Mouse (Mus musculus) left cerebral cortex, adult 18-20 months (tissue): ENCODE measurements around the gene Trpv1. TPM values are rescaled to one million over a fixed set of nuclear protein-coding genes. Genes with fewer than 3 reads are reported as not detected.

ENCODE experiments used
- DNase-seq, 2 experiments: peaks; one replicate each; pipeline ENCODE4 v3.0.0; 2021 to 2022; ENCODE audit warnings: low spot score in 2 of 2, mixed read lengths in 1 of 2
- total RNA-seq, 2 experiments: library from RNA; stranded (reverse); gene quantifications; 2 replicates each; pipeline ENCODE4 v1.2.3; 2021

Gene Trpv1
- total RNA-seq, 2 experiments from 2014 or later: 0.21 TPM; not detected in 1

DNA sequence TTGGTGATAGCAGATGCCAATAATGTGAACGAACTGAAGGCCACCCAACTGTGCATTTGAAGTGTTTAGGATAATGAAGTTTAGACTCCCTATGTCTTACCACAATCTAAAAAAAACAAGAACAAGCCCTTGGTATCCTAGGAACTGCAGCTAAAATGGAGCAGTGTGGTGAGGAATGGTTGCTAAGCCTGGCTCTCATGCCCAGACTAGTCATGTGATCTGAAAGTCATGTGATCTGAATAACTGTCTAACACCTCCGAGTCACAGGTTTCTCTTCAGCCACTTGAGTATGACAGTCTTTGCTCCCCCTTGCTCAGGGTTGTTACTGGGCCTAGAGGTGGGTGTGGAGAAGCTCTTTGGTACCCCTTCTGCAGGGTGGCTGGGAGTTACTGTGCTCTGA, 1.6 kb upstream of the Trpv1 start:
- no peak for DNase-seq

DNA sequence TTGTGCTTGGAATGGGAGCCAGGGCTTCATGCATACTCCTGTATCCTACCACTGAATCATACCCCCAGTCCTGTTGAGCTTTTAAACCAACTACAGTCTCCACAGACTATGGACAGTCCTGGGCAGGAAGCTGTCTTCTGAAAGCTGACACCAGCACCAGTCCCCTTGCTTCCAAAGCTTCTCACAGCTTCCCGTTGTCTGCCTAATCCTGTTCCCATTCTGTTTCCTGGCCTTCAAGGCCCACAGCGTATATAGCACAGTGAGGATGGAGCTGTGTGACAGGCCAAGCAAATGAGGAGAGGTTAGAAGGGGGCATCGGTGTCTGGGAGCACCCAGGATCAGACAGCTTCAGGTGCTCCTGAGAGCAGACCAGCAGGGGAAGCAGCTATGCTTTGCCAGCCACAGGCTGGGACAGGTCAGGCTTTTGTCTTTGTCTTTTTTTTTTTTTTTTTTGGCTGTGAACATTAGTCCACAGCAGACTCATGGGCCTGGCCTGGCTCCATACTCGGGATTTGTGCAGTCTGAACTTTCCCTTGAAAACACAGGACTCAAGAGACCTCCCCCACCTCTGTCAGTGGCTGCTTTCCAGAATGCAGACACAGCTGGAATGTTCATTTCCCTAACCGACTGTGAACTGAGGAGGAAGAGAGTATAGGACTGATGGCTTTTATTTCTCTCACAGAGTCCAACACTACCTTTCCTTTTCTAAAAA, 2.1 kb downstream of the Trpv1 start:
- no peak for DNase-seq

DNA sequence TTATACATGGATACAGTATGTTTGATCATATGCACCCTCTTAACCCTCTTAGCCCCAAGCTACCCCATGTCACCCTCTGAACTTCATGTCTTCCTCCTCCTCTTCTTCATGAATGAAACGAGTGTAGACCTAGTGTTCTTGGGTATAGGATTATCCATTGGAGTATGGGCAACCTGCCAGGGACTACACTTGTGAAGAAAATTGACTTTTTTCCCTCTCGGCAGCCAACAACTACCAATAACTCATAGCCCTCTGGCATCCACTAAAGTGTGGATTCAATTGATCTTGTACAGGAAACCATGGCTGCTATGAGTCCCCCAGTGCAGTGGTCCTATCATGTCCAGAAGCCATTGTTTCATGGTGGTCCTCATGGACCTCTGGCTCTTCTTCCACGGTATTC, 2.6 kb downstream of the Trpv1 start:
- no peak for DNase-seq

DNA sequence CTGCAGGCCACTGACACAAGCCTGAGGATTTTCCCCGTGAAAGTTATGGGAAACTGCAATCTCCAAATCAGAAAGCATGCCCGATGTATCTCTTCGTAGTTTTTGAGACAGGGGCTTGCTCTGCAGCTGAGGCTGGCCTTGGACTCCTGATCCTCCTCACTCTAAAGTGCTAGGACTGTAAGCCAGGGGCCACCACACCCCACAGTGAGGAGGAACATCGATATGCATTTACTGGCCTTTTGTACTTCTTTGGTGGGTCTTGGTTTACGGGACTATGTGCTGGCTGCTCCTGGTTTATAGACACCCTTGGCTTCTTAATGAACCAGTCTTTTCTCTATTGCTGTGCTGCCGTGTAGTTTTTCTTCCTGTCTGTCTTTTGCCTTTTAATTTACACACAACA, 8.1 kb downstream of the Trpv1 start:
- DNase-seq: no peak

GRCm38 (mm10) chr11:73242777-73243176, 8.7 kb downstream of the Trpv1 start:
- DNase-seq: no peak

GRCm38 (mm10) chr11:73257362-73257945, 23.4 kb downstream of the Trpv1 start:
- no peak for DNase-seq

- no peak for DNase-seq
Measured at GRCm38 (mm10) chr11:73258664-73259063, 24.6 kb downstream of the Trpv1 start.

DNA sequence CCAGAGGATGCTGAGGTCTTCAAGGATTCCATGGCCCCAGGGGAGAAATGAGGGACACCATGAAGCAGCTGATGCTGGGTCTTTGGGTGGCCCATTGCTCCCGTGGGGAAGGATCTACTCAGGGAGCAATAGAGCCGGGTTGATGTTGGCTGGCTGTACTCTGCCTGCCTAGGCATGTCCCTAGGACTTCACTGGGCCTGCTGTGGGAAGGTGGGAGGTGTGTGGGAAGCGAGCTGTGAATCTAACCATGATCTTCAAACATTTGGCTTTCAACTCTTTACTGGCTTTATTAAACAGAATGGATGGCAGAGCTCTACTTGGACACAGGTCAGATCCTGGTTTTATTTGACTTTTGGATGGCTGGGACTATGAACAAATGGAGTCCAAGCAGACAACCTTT, 26.4 kb downstream of the Trpv1 start:
- DNase-seq: no peak

DNA sequence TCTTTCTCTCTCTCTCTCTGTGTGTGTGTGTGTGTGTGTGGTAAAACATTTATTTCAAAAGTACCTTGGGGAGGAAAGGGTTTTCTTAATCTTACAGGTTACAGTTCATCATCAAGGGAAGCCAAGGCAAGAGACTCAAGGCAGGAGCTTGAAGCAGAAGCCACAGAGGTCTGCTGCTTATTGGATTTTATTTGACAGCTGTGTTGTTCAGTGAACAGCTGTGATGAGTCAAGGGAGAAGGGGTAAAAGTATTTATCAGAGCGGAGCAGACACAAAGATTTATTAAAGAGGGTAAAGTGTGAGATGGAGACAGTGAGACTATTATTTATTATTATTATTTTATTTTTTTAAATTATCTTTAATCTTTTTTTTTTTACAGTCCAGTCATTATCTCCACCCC, 27.3 kb downstream of the Trpv1 start:
- DNase-seq: no peak

DNA sequence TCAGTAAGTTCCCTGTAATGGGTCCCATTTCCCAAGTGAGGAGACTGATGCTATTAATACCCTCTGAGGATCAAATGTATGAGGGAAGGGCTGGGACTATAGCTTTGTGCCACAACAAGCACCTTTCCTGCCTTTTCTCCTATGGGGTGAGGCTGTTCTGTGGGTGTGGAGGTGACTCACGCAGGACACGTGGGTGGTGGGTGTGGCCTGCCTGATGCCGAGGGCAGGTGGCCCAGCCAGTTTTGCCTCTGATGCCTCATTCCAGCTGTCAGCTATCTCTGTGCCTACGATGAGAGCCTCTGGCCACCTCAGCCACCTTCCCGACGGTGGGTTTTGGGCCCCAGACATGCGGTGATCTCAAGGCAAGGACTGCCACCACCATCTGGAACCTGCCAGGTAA, 33.2 kb downstream of the Trpv1 start, which contains the start of gene Trpv3:
TSS of gene Trpv3 (plus strand) at position 122 of the 400 bp plus-strand sequence.
- DNase-seq: no peak

DNA sequence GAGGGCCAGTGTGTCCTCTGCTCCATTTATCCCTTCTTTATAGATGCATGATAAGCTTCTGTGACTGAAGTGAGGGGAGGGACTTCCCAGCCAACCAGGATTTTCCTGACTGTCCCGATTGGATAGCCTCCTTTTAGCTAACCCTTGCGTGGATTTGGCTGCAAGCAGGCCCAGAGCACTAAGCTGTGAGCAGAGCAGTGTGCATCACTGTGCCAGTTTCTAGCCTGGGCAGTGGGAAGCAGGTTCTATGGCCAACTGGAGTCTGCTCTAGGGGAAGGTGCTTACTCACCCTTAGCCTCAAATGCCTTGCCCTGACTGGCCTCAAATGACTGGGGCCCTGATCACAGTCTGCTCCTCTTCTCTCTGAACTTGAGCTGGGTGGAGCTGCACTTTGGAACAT, 40.7 kb downstream of the Trpv1 start:
- DNase-seq: no peak

DNA sequence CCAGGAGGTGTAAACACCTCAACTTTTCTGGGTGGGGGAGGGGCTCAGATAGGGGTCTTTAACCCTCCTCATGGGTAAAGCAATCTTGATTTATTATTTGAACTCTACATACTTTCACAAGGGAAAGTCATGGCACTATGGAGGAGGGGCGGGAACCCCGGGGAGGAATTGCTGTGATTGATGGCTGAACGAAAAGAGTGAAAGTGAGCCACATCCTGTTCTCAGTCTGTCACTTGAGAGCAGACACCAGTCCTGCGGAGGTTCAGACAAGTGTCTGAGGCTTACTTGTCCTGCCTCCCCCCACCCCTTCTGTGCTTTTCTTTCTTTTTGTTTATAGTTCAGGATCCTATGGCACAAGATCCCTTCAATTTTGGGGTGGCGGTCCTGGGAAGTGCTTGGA, 46.6 kb downstream of the Trpv1 start:
- DNase-seq: no peak

- peak; percentile 65 to 75 for DNase-seq
Measured at GRCm38 (mm10) chr11:73281528-73282027, 47.5 kb downstream of the Trpv1 start.

- DNase-seq: no peak
Measured at GRCm38 (mm10) chr11:73283369-73283768, 49.3 kb downstream of the Trpv1 start.

DNA sequence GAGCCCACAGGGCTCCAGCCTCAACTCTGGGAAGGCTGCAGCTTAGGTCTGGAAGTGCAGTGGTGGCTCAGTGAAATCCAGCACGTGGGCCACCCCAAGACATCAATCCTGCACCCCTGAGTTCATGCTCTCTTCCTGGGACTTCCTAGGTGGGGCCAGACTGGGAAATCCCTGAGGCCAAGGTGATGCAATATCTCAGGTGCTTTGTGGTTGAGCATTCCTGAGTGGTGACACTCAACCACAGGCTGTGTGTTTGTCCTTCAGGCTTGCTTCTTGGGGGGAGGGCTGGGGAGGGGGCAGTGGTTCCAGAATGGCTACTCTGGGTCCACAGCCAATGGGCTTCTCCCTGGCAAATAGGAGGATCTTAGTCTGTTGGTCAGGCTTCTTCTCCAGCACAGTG, 49.8 kb downstream of the Trpv1 start:
- DNase-seq: no peak

- DNase-seq: no peak
Measured at GRCm38 (mm10) chr11:73284351-73284750, 50.3 kb downstream of the Trpv1 start.

GRCm38 (mm10) chr11:73289621-73290020, 55.5 kb downstream of the Trpv1 start:
- DNase-seq: no peak

DNA sequence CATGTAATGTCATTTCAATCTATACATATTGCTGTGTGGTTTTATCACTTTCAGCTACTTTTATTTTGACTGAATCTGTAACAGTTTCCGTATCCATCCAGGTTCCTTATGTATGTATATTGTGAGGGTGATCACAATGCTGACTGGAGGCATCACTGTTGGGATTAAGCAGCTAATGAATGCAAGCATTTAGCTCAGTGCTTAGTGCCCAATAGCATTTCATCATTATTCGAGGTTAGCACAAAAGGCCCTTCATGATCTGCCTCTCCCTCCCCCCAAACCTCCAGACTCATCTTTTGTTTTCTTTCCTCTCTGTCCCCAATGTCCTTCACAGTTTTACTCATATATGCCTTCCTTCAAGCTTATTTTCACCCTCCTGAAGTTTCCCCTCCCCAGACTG, 69.0 kb downstream of the Trpv1 start:
- no peak for DNase-seq

Other genes with a start within 250 kb of the Trpv1 start
- under 1 TPM; 0.26 to 0.47 TPM for gene P2rx1, start 235.2 kb upstream of the Trpv1 start, total RNA-seq
- 100 to 1,000 TPM; 108 to 123 TPM for gene Camkk1, start 215.3 kb upstream of the Trpv1 start, total RNA-seq
- 1 to 10 TPM; 9.1 to 9.8 TPM for gene Ncbp3, start 186.5 kb upstream of the Trpv1 start, total RNA-seq
- under 1 TPM in 1 of 2 experiments, not detected in 1; 0.12 TPM for gene Itgae, start 143.7 kb upstream of the Trpv1 start, total RNA-seq
- under 1 TPM; 0.12 TPM for gene Haspin, start 96.0 kb upstream of the Trpv1 start, total RNA-seq
- under 1 TPM; 0.35 to 0.54 TPM for gene P2rx5, start 73.9 kb upstream of the Trpv1 start, total RNA-seq
- 10 to 100 TPM; 48.0 to 53.3 TPM for gene Emc6, start 57.3 kb upstream of the Trpv1 start, total RNA-seq
- 10 to 100 TPM in 1 of 2 experiments, 1 to 10 TPM in 1; 9.2 to 10.6 TPM for gene Tax1bp3, start 57.2 kb upstream of the Trpv1 start, total RNA-seq
- gene Ctns, start 35.2 kb upstream of the Trpv1 start, total RNA-seq: 10 to 100 TPM; 18.6 to 20.8 TPM
- gene Shpk, start 34.8 kb upstream of the Trpv1 start, total RNA-seq: 1 to 10 TPM; 2.8 to 2.9 TPM
- gene Trpv3, start 33.1 kb downstream of the Trpv1 start, total RNA-seq: under 1 TPM; 0.30 to 0.44 TPM
- 10 to 100 TPM; 12.4 to 13.4 TPM for gene Aspa, start 95.3 kb downstream of the Trpv1 start, total RNA-seq
- gene Gm49340, start 95.4 kb downstream of the Trpv1 start, total RNA-seq: not detected
- not detected for gene Spata22, start 95.4 kb downstream of the Trpv1 start, total RNA-seq
- not detected for gene Olfr20, start 116.5 kb downstream of the Trpv1 start, total RNA-seq
- not detected for gene Olfr376, start 137.0 kb downstream of the Trpv1 start, total RNA-seq
- gene Olfr1, start 165.3 kb downstream of the Trpv1 start, total RNA-seq: not detected
- not detected for gene Olfr378, start 194.2 kb downstream of the Trpv1 start, total RNA-seq
- not detected for gene Olfr380, start 223.2 kb downstream of the Trpv1 start, total RNA-seq